ENCODE assay signal across 8 mouse cellular contexts in the genomic region with DNA sequence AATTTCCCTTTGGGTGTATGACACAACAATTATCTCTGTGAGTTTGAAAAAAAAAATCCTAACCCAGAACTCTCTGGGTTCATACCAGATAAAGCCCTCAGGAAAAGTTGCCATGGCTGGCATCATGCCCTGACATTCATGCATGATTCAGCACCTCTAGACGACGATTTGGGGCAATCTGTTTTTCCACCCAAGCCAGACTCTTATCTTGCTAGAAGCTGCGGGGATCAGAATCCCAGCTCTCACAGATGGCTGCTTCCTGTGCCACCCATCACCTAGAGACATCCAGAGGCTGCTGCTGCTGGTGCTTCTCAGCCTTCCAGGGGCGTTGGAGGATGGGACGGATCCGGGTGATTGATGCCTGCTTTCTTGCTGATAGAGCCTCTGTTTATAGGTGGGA.
A peak's percentile ranks its signal among the peaks of the same experiment; 100 is the strongest.
DNase-seq lines count a peak whose midpoint lies in the region; ATAC-seq and TF ChIP-seq lines count a peak whose summit lies in the region.
"Had no signal": no experiment of that assay in that cellular context is flagged by ENCODE, and none has a peak within 500 bp of the region (broad histone marks: within the 10 kb centered on the region; RNA-seq: fewer than 3 reads in every experiment).

No protein-coding gene starts in this region.

- no peaks in the 10 kb centered on the region for H3K9me3 ChIP-seq in G1E (replicated peaks)
- no peaks in the 10 kb centered on the region for H3K9me3 ChIP-seq in midbrain, embryonic 16.5 days (replicated peaks; ENCODE audit: control insufficient read depth, low read length, poor library complexity, severe bottlenecking)

- 61% methylated on average over 6 of the region's 6 CpGs for WGBS in midbrain, embryonic 16.5 days

- H3K27me3 ChIP-seq in G1E (ENCODE audit: insufficient read depth, low read length), result peaks cover 8% of the 10 kb centered on the region
- no peaks in the 10 kb centered on the region for H3K27me3 ChIP-seq in midbrain, embryonic 16.5 days (ENCODE audit: control insufficient read depth, insufficient read depth, low read depth, low read length)

- no peak overlapping the region for H3K4me2 ChIP-seq in midbrain, embryonic 16.5 days (ENCODE audit: low read length)

- no peaks in the 10 kb centered on the region for H3K36me3 ChIP-seq in G1E (replicated peaks)
- H3K36me3 ChIP-seq in midbrain, embryonic 16.5 days (ENCODE audit: control insufficient read depth, insufficient read depth, low read length), result no peaks in the 10 kb centered on the region

- peaks cover 7% of the 10 kb centered on the region for H3K4me1 ChIP-seq in G1E (ENCODE audit: insufficient read depth, low read depth, low read length)
- H3K4me1 ChIP-seq in midbrain, embryonic 16.5 days (ENCODE audit: control insufficient read depth, insufficient read depth, low read length), result no peaks in the 10 kb centered on the region

- no peak overlapping the region for H3K27ac ChIP-seq in midbrain, embryonic 16.5 days (ENCODE audit: low read length)
- H3K27ac ChIP-seq: kidney, postnatal 0 days had no signal

- no peak overlapping the region for H3K4me3 ChIP-seq in G1E (ENCODE audit: low read depth, low read length)
- no peak overlapping the region for H3K4me3 ChIP-seq in midbrain, embryonic 16.5 days (ENCODE audit: low read depth, low read length)

- no peak for TF ChIP-seq CTCF in G1E (IDR thresholded peaks at IDR 0.05; ENCODE audit: low read depth, low read length)

- no peak overlapping the region for H3K9ac ChIP-seq in midbrain, embryonic 16.5 days (ENCODE audit: low read depth, low read length)

- ATAC-seq in G1E (ENCODE audit: extremely low read depth, insufficient number of reproducible peaks, low FRiP score, poor library complexity, severe bottlenecking), result peak; percentile 40
- no peak for ATAC-seq in midbrain, embryonic 16.5 days

- no peak for DNase-seq in G1E (ENCODE audit: low spot score)
- peak; percentile 65 for DNase-seq in Muller cell, postnatal 12 days (ENCODE audit: inconsistent ontology term)
- DNase-seq in cerebellum, postnatal 25 days, result peak; percentile 76 to 86
- peak; percentile 72 to 76 for DNase-seq in layer of hippocampus, adult 8-10 months (ENCODE audit: low spot score in 2 of 2)
- DNase-seq in right cerebral cortex, postnatal 10 days (ENCODE audit: low spot score in 2 of 2), result peak; percentile 71 to 78
- DNase-seq in lung, postnatal 14 days, result no peak

Comparison
In these comparisons a context has a peak if more than half of its experiments do, and no peak if none do; other contexts are left out.
1. DNase-seq: peak in Muller cell, postnatal 12 days (single experiment), cerebellum, postnatal 25 days (2 of 2), layer of hippocampus, adult 8-10 months (2 of 2) and right cerebral cortex, postnatal 10 days (2 of 2); none in G1E (single experiment) and lung, postnatal 14 days (single experiment).